Mouse (Mus musculus): Measurements from ENCODE around the gene Muc4.

DNA sequence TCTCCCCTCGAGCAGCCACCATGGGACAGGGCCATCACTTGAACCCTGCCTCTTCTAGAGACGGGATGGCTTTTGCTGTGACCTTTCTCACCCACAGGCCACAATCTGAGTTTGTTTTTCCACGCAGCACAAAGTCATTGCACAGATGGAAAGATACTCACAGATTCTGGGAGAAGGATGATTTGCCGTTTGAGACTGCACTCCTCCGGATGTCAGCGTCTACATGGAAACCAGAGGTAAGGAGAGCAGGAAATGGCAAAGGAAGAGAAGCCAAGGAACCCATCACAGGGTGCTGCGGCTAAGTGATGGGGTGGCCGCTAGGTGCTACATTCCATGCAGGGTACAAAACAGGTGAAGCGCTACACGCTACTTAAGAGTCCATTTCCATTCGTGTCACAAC, 93.4 kb downstream of the Muc4 start:
- no peak for TF ChIP-seq CTCF (IDR thresholded peaks at IDR 0.05; ENCODE audit: extremely low read depth, insufficient read depth, low read length)
- TF ChIP-seq POLR2A (IDR thresholded peaks at IDR 0.05; ENCODE audit: extremely low read depth, insufficient read depth, low read length), result no peak

Data from cortical plate, adult 2 months (tissue).